Mouse (Mus musculus) left cerebral cortex, adult 6 months (tissue): ENCODE results near the gene Isg20l2. TPM values are rescaled to one million over a fixed set of nuclear protein-coding genes. Genes with fewer than 3 reads are reported as not detected.

Experiments used
- long read RNA-seq, 2 experiments: library from polyadenylated mRNA; unstranded; transcript quantifications; one replicate each; pipeline ENCODE4 v2.0.0; 2019 to 2020
- polyA plus RNA-seq: library from polyadenylated mRNA; unstranded; fragments of <200 nt; fragmentation: Nextera tagmentation; gene quantifications from 2 replicates; pipeline ENCODE4 v1.2.3, GENCODE M21; 2021

The Isg20l2 gene
- 3.2 and 5.5 TPM in 2 replicates for polyA plus RNA-seq
- long read RNA-seq, experiment 1, transcript Isg20l2-201 (4 exons, 2,893 nt), result major isoform, 48 of 58 reads
- long read RNA-seq, experiment 1, partial matches to known transcripts, result 8 of 58 reads
- long read RNA-seq, experiment 1, other reads (novel, unspliced or antisense), result 2 of 58 reads
- long read RNA-seq, experiment 2, partial matches to known transcripts, result 0 of 2 reads
- long read RNA-seq, experiment 2, other reads (novel, unspliced or antisense), result 0 of 2 reads

GRCm38 (mm10) chr3:87930078-87930795 lies at the start of gene Isg20l2, which contains the start of gene Rrnad1:
Gene Isg20l2, plus strand, starts transcription at chr3:87930314.
Gene Rrnad1, minus strand, starts transcription at chr3:87930717.

GRCm38 (mm10) chr3:87885281-87886003 lies 44.7 kb upstream of the Isg20l2 start, which contains the start of gene Prcc:
Gene Prcc, minus strand, starts transcription at chr3:87885608.

GRCm38 (mm10) chr3:87905880-87906485 lies 24.1 kb upstream of the Isg20l2 start, which contains the start of gene Hdgf:
Gene Hdgf, plus strand, starts transcription at chr3:87906321.

GRCm38 (mm10) chr3:87919336-87920108 lies 10.6 kb upstream of the Isg20l2 start, which contains the start of gene Mrpl24:
Gene Mrpl24, plus strand, starts transcription at chr3:87919506.

GRCm38 (mm10) chr3:87948378-87949265 lies 18.5 kb downstream of the Isg20l2 start, which contains the start of gene Crabp2:
Gene Crabp2, plus strand, starts transcription at chr3:87948666.

GRCm38 (mm10) chr3:87970939-87971488 lies 40.9 kb downstream of the Isg20l2 start, which contains the start of gene Nes:
Gene Nes, plus strand, starts transcription at chr3:87971078.

Other genes with a start within 250 kb of the Isg20l2 start
- 0.08 and 0.34 TPM in 2 replicates for gene Lrrc71, start 181.7 kb upstream of the Isg20l2 start, polyA plus RNA-seq
- 0.72 and 1.2 TPM in 2 replicates for gene Ntrk1, start 135.2 kb upstream of the Isg20l2 start, polyA plus RNA-seq
- gene Insrr, start 133.4 kb upstream of the Isg20l2 start, polyA plus RNA-seq, result 0.21 and 0.27 TPM in 2 replicates
- 2.9 and 3.4 TPM in 2 replicates for gene Pear1, start 106.0 kb upstream of the Isg20l2 start, polyA plus RNA-seq
- not detected in 2 replicates for gene Sh2d2a, start 83.6 kb upstream of the Isg20l2 start, polyA plus RNA-seq
- 4.0 and 5.3 TPM in 2 replicates for gene Prcc, start 44.7 kb upstream of the Isg20l2 start, polyA plus RNA-seq
- gene Hdgf, start 24.0 kb upstream of the Isg20l2 start, polyA plus RNA-seq, result 78.2 and 136 TPM in 2 replicates
- 66.0 and 75.7 TPM in 2 replicates for gene Mrpl24, start 10.8 kb upstream of the Isg20l2 start, polyA plus RNA-seq
- gene Rrnad1, start 403 bp downstream of the Isg20l2 start, polyA plus RNA-seq, result 8.7 and 9.4 TPM in 2 replicates
- gene Crabp2, start 18.4 kb downstream of the Isg20l2 start, polyA plus RNA-seq, result 12.9 and 20.4 TPM in 2 replicates
- gene Nes, start 40.8 kb downstream of the Isg20l2 start, polyA plus RNA-seq, result 0.83 and 1.5 TPM in 2 replicates
- gene Bcan, start 69.9 kb downstream of the Isg20l2 start, polyA plus RNA-seq, result 169 and 175 TPM in 2 replicates
- 14.7 and 18.6 TPM in 2 replicates for gene Hapln2, start 97.3 kb downstream of the Isg20l2 start, polyA plus RNA-seq
- gene Gpatch4, start 112.8 kb downstream of the Isg20l2 start, polyA plus RNA-seq, result 17.8 and 18.1 TPM in 2 replicates
- gene Naxe, start 128.2 kb downstream of the Isg20l2 start, polyA plus RNA-seq, result 203 and 228 TPM in 2 replicates
- gene Ttc24, start 148.0 kb downstream of the Isg20l2 start, polyA plus RNA-seq, result not detected in 2 replicates
- gene Iqgap3, start 151.7 kb downstream of the Isg20l2 start, polyA plus RNA-seq, result 0.18 and 0.29 TPM in 2 replicates
- 21.3 and 112 TPM in 2 replicates for gene Mef2d, start 212.1 kb downstream of the Isg20l2 start, polyA plus RNA-seq